Mouse (Mus musculus): Measurements from ENCODE around the gene Ppp2r2d. TPM values are rescaled to one million over a fixed set of nuclear protein-coding genes. Genes with fewer than 3 reads are reported as not detected.

Ppp2r2d gene
- polyA plus RNA-seq, 1 experiment from 2014 or later, result 76.1 TPM

- no peak overlapping the region for H3K27ac ChIP-seq
- H3K4me2 ChIP-seq (replicated peaks), result peak overlapping the region; percentile 96
- WGBS, result 90% methylated on average over 4 of the region's 4 CpGs
- ATAC-seq, result no peak
- no peak overlapping the region for H3K9ac ChIP-seq (replicated peaks)
- H3K4me3 ChIP-seq (replicated peaks), result no peak overlapping the region
- H3K4me1 ChIP-seq (replicated peaks), result peaks cover 53% of the 10 kb centered on the region
- no peaks in the 10 kb centered on the region for H3K36me3 ChIP-seq
- no peaks in the 10 kb centered on the region for H3K9me3 ChIP-seq
- H3K27me3 ChIP-seq, result no peaks in the 10 kb centered on the region
Observed at GRCm38 (mm10) chr7:138843421-138843820, 2.5 kb upstream of the Ppp2r2d start.

- Histone ChIP-seq H3K9me3 (no peaks in the 10 kb centered on the region), H3K4me1 (replicated peaks) (peaks cover 67% of the 10 kb centered on the region), H3K4me3 (replicated peaks) (peak overlapping the region; percentile 82), H3K36me3 (no peaks in the 10 kb centered on the region), H3K27ac (peak overlapping the region; percentile 97), H3K27me3 (no peaks in the 10 kb centered on the region), H3K4me2 (replicated peaks) (peak overlapping the region; percentile 96), H3K9ac (replicated peaks) (peak overlapping the region; percentile 63)
- no peak for ATAC-seq
- 41% methylated on average over 8 of the region's 8 CpGs for WGBS
Observed at GRCm38 (mm10) chr7:138845111-138845510, 768 bp upstream of the Ppp2r2d start.

- under 1% methylated on average over 59 of the region's 61 CpGs for WGBS
- Histone ChIP-seq H3K4me1 (replicated peaks) (peaks cover 67% of the 10 kb centered on the region), H3K36me3 (peaks cover 3% of the 10 kb centered on the region; the same call in 1 of the 2 replicates)
Observed at GRCm38 (mm10) chr7:138846502-138846991, 668 bp downstream of the Ppp2r2d start.

DNA sequence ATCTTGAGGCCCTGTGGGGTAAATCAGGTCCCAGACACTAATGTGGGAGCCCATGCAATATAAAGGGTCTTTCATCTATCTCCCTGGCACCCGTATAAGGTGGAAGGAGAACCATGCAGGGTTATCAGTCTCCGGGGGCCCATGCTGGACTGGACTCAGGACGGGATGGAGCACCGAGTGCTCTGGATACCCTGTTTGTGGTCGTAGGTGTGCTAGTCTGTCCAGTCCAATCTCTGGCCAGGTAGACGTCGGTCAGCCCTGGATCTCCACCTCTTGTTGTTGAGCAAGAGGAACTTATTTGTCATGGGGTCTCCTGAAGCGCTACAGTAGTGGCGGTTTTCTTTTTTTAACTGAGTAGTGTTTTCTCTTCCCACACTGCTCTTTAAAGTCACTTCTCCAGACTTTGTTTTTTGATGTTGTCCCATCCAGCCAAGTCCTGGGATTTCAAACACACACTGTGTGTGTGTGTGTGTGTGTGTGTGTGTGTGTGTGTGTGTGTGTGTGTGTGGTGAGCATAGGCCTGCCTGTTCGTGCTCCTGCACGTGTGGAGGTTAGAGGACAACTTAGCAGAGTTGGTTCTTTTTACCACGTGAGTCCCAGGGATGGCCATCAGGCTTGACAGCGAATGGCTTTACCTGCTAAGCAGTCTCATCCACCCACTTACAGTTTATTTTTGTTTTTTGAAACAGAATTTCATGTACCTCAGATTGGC lies 1.6 kb downstream of the Ppp2r2d start:
- WGBS, result 43% methylated on average over 13 of the region's 13 CpGs
- no peaks in the 10 kb centered on the region for H3K27me3 ChIP-seq
- peaks cover 66% of the 10 kb centered on the region for H3K4me1 ChIP-seq (replicated peaks)
- peak overlapping the region; percentile 96 for H3K9ac ChIP-seq (replicated peaks)
- H3K27ac ChIP-seq, result peak overlapping the region; percentile 32; the same call in 1 of the 2 replicates
- H3K36me3 ChIP-seq, result peaks cover 11% of the 10 kb centered on the region
- H3K4me3 ChIP-seq (replicated peaks), result peak overlapping the region; percentile 82
- ATAC-seq, result no peak; the same call in 1 of the 2 replicates
- peak overlapping the region; percentile 96 for H3K4me2 ChIP-seq (replicated peaks)
- H3K9me3 ChIP-seq, result no peaks in the 10 kb centered on the region

More at GRCm38 (mm10) chr7:138846502-138846991, 668 bp downstream of the Ppp2r2d start:
- peak; percentile 81 for ATAC-seq
- Histone ChIP-seq H3K27me3 (no peaks in the 10 kb centered on the region), H3K27ac (peak overlapping the region; percentile 97), H3K9ac (replicated peaks) (peak overlapping the region; percentile 96), H3K4me3 (replicated peaks) (peak overlapping the region; percentile 82), H3K4me2 (replicated peaks) (peak overlapping the region; percentile 96), H3K9me3 (no peaks in the 10 kb centered on the region)

DNA sequence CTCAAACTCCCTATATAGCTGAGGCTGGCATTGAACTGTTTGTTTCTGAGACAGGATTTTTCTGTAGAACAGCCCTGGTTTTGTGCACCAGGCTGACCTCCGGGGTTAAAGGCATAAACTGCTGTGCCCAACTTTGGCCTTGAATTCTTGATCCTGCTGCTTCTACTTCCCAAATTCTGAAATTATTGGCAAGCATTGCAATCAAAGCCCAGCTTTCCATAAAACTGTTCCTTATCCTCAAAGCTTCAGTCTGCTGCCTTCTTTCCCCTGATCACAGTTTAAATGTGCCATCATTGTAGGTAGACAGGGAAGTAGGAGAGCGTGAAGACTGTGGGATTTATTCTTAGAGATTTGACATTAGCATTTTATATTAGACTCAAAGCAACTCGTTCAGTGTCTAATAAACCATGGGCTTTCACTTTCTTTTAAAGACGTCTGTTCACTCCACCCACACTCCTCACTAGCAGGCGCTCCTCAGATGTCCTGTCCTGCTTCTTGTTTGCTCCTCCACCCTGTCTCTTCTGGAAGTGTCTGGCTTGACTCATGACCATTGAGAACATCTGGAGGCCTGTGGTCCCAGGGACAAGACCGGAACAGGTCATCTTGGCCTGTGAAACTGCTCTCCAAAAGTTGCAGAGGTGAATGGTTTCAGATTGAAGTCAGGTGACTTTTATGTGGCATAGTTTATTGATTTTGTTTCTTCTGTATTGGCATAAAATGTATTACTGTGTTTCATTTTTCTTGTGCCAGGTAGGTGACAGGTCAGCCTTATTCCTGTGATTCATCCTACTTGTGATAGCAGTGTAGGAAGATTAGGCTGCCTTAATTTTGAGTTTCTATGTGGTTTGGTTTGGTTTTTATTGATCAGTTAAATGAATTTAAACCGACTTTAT lies 2.4 kb downstream of the Ppp2r2d start:
- peaks cover 15% of the 10 kb centered on the region for H3K36me3 ChIP-seq
- H3K9me3 ChIP-seq, result no peaks in the 10 kb centered on the region
- H3K9ac ChIP-seq (replicated peaks), result no peak overlapping the region; the same call in 1 of the 2 replicates
- peaks cover 58% of the 10 kb centered on the region for H3K4me1 ChIP-seq (replicated peaks)
- peak overlapping the region; percentile 96 for H3K4me2 ChIP-seq (replicated peaks)
- H3K4me3 ChIP-seq (replicated peaks), result peak overlapping the region; percentile 82
- 79% methylated on average over 7 of the region's 7 CpGs for WGBS
- H3K27me3 ChIP-seq, result no peaks in the 10 kb centered on the region
- no peak for ATAC-seq
- no peak overlapping the region for H3K27ac ChIP-seq

DNA sequence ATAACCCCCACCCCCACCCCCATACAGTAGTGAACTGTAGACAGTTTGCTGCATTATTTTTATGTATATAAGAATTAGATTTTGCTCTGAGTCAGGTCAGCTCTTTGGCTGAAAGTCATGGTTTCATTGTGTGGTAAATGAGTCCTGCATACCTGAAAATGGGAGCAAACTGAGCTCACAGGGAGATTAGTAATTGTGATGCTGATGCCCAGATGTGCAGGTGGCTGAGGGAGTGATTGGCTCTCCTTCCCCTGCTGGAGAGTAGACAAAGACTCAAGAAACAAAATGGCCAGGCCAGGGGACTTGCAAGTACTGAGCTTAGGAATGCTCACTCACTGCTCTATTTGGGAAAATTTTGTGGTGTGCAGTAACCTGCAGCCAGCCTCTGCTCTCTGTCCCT lies 4.2 kb downstream of the Ppp2r2d start:
- Histone ChIP-seq H3K9ac (replicated peaks) (no peak overlapping the region), H3K4me1 (replicated peaks) (peaks cover 40% of the 10 kb centered on the region), H3K27ac (no peak overlapping the region), H3K9me3 (no peaks in the 10 kb centered on the region), H3K4me3 (replicated peaks) (no peak overlapping the region), H3K36me3 (peaks cover 29% of the 10 kb centered on the region), H3K4me2 (replicated peaks) (no peak overlapping the region), H3K27me3 (no peaks in the 10 kb centered on the region)
- ATAC-seq, result no peak

- peaks cover 24% of the 10 kb centered on the region for H3K4me1 ChIP-seq (replicated peaks)
- H3K36me3 ChIP-seq, result peaks cover 35% of the 10 kb centered on the region
- ATAC-seq, result no peak
- no peaks in the 10 kb centered on the region for H3K9me3 ChIP-seq
- no peak overlapping the region for H3K4me3 ChIP-seq (replicated peaks)
- H3K27me3 ChIP-seq, result no peaks in the 10 kb centered on the region
- 93% methylated on average over 4 of the region's 4 CpGs for WGBS
- H3K27ac ChIP-seq, result no peak overlapping the region
- no peak overlapping the region for H3K4me2 ChIP-seq (replicated peaks)
- H3K9ac ChIP-seq (replicated peaks), result no peak overlapping the region
Observed at GRCm38 (mm10) chr7:138853417-138854031, 7.6 kb downstream of the Ppp2r2d start.

GRCm38 (mm10) chr7:138854201-138854600 lies 8.3 kb downstream of the Ppp2r2d start:
- WGBS, result 97% methylated on average over 2 of the region's 2 CpGs
- H3K9me3 ChIP-seq, result no peaks in the 10 kb centered on the region

GRCm38 (mm10) chr7:138856670-138857069 lies 10.8 kb downstream of the Ppp2r2d start:
- H3K36me3 ChIP-seq, result peaks cover 39% of the 10 kb centered on the region
- no peaks in the 10 kb centered on the region for H3K9me3 ChIP-seq
- no peaks in the 10 kb centered on the region for H3K27me3 ChIP-seq
- 71% methylated on average over 2 of the region's 2 CpGs for WGBS
- H3K4me1 ChIP-seq (replicated peaks), result 0 out of 2 replicates have a peak, but pooled peaks cover 4% of the 10 kb centered on the region
- no peak for ATAC-seq
- no peak overlapping the region for H3K4me3 ChIP-seq (replicated peaks)
- no peak overlapping the region for H3K4me2 ChIP-seq (replicated peaks)
- no peak overlapping the region for H3K27ac ChIP-seq
- H3K9ac ChIP-seq (replicated peaks), result no peak overlapping the region

More at GRCm38 (mm10) chr7:138854201-138854600, 8.3 kb downstream of the Ppp2r2d start:
- Histone ChIP-seq H3K4me3 (replicated peaks) (no peak overlapping the region), H3K9ac (replicated peaks) (no peak overlapping the region), H3K4me2 (replicated peaks) (no peak overlapping the region), H3K27me3 (no peaks in the 10 kb centered on the region), H3K4me1 (replicated peaks) (peaks cover 18% of the 10 kb centered on the region), H3K27ac (no peak overlapping the region), H3K36me3 (peaks cover 39% of the 10 kb centered on the region)
- no peak for ATAC-seq

GRCm38 (mm10) chr7:138863950-138864572 lies 18.2 kb downstream of the Ppp2r2d start:
- H3K27me3 ChIP-seq, result no peaks in the 10 kb centered on the region
- no peak overlapping the region for H3K9ac ChIP-seq (replicated peaks)
- 96% methylated on average over 3 of the region's 3 CpGs for WGBS
- H3K4me2 ChIP-seq (replicated peaks), result no peak overlapping the region
- no peaks in the 10 kb centered on the region for H3K9me3 ChIP-seq
- no peaks in the 10 kb centered on the region for H3K4me1 ChIP-seq (replicated peaks)
- H3K4me3 ChIP-seq (replicated peaks), result no peak overlapping the region
- no peak overlapping the region for H3K27ac ChIP-seq
- peaks cover 24% of the 10 kb centered on the region for H3K36me3 ChIP-seq
- no peak for ATAC-seq

GRCm38 (mm10) chr7:138864776-138865175 lies 18.9 kb downstream of the Ppp2r2d start:
- WGBS, result 93% methylated on average over 1 of the region's 1 CpGs
- Histone ChIP-seq H3K27ac (no peak overlapping the region), H3K9me3 (no peaks in the 10 kb centered on the region), H3K36me3 (peaks cover 30% of the 10 kb centered on the region), H3K27me3 (no peaks in the 10 kb centered on the region), H3K4me1 (replicated peaks) (no peaks in the 10 kb centered on the region), H3K4me2 (replicated peaks) (no peak overlapping the region), H3K9ac (replicated peaks) (no peak overlapping the region), H3K4me3 (replicated peaks) (no peak overlapping the region)
- no peak for ATAC-seq

All from midbrain, embryonic 13.5 days (tissue).